Mouse (Mus musculus) intestine, postnatal 0 days (tissue): ENCODE data around the gene 2610507B11Rik. TPM values are rescaled to one million over a fixed set of nuclear protein-coding genes. Genes with fewer than 3 reads are reported as not detected.
"Not testable (repeated sequence)": the region's sequence is repeated elsewhere in the genome, so short reads cannot be mapped to it uniquely, and the experiment has no call there.

Experiments used
- ATAC-seq: fragments of 200-750 bp; cut with Nextera tagmentation; 2 replicates; pipeline ENCODE4 v1.8.0; 2017; ENCODE audit warnings: mild to moderate bottlenecking, moderate TSS enrichment, moderate library complexity
- H3K27ac ChIP-seq: fragments of 300-500 bp; sonication (generic); 2 replicates; pipeline ENCODE4 v1.5.1; 2014; ENCODE audit warnings: mild to moderate bottlenecking, low read depth, low read length, moderate library complexity
- H3K27me3 ChIP-seq: fragments of 300-500 bp; sonication (generic); replicated peaks from 2 replicates; pipeline ENCODE4 v1.6.1; 2014; ENCODE audit warnings: low read length, mixed read lengths; ENCODE audit not compliant: control insufficient read depth, insufficient read depth
- H3K36me3 ChIP-seq: fragments of 300-500 bp; sonication (generic); 2 replicates; pipeline ENCODE4 v1.6.1; 2014; ENCODE audit warnings: mild to moderate bottlenecking, moderate library complexity; ENCODE audit not compliant: control insufficient read depth, insufficient read depth
- H3K4me1 ChIP-seq: fragments of 300-500 bp; sonication (generic); replicated peaks from 2 replicates; pipeline ENCODE4 v1.6.1; 2014; ENCODE audit warnings: antibody characterized with exemption, low read length, mixed read lengths; ENCODE audit not compliant: control insufficient read depth, insufficient read depth
- H3K4me2 ChIP-seq: fragments of 300-500 bp; sonication (generic); replicated peaks from 2 replicates; pipeline ENCODE4 v1.6.1; 2014; ENCODE audit warnings: low read depth, mild to moderate bottlenecking, moderate library complexity
- H3K4me3 ChIP-seq: fragments of 300-500 bp; sonication (generic); 2 replicates; pipeline ENCODE4 v1.5.1; 2014; ENCODE audit warnings: low read depth, low read length
- H3K9ac ChIP-seq: fragments of 300-500 bp; sonication (generic); 2 replicates; pipeline ENCODE4 v1.6.1; 2014; ENCODE audit warnings: mild to moderate bottlenecking, low read depth, low read length
- H3K9me3 ChIP-seq: fragments of 300-500 bp; sonication (generic); 2 replicates; pipeline ENCODE4 v1.6.1; 2016; ENCODE audit warnings: mixed run types; ENCODE audit not compliant: control insufficient read depth
- CTCF ChIP-seq: sonication (generic); IDR thresholded peaks from 2 replicates; pipeline ENCODE4 v1.5.1; 2016; ENCODE audit warnings: low read depth, mild to moderate bottlenecking, control low read depth, antibody characterized with exemption, moderate library complexity
- WGBS: fragments of 180-500 bp; shearing (Covaris S2); extraction: QIAGEN DNeasy Blood & Tissue Kit; methylation state at CpG from one replicate; pipeline ENCODE4 v1.1.7; 2014; 5-methylcytosine and 5-hydroxymethylcytosine counted together
- polyA plus RNA-seq: library from polyadenylated mRNA; unstranded; fragments of >200 nt; fragmentation: Nextera tagmentation; extraction: Ambion mirVana; gene quantifications from 2 replicates; pipeline ENCODE4 v1.2.1, GENCODE M21; 2015

Gene 2610507B11Rik
- polyA plus RNA-seq, 1 experiment from 2014 or later = 49.9 TPM

DNA sequence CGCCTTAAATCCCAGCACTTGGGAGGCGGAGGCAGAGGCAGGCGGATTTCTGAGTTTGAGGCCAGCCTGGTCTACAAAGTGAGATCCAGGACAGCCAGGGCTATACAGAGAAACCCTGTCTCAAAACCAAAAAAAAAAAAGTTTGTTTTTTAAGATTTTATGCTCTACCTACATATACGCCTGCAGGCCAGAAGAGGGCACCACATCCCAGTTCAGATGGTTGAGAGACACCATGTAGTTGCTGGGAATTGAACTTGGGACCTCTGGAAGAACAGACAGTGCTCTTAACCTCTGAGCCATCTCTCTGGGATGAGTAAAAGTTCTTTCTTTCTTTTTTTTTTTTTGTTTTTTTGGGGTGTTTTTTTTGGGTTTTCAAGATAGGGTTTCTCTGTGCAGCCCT lies 14.6 kb downstream of the 2610507B11Rik start:
- not testable (repeated sequence) for H3K4me3 ChIP-seq, H3K27ac ChIP-seq, H3K9me3 ChIP-seq, ATAC-seq, H3K4me1 ChIP-seq, H3K27me3 ChIP-seq, H3K4me2 ChIP-seq, H3K9ac ChIP-seq
- TF ChIP-seq CTCF = peak; percentile 53
- peaks cover 97% of the 10 kb centered on the region for H3K36me3 ChIP-seq
- WGBS = 96% methylated on average over 4 of the region's 4 CpGs

- H3K27me3 ChIP-seq = no peaks in the 10 kb centered on the region
- H3K9me3 ChIP-seq = no peaks in the 10 kb centered on the region
- no peak overlapping the region for H3K27ac ChIP-seq
- TF ChIP-seq CTCF = no peak
- no peak for ATAC-seq
- no peak overlapping the region for H3K4me3 ChIP-seq
- no peak overlapping the region for H3K9ac ChIP-seq
- H3K36me3 ChIP-seq = peaks cover 96% of the 10 kb centered on the region
- no peak overlapping the region for H3K4me2 ChIP-seq
- H3K4me1 ChIP-seq = no peaks in the 10 kb centered on the region
- WGBS = 65% methylated on average over 7 of the region's 7 CpGs
Measured at GRCm38 (mm10) chr11:78278853-78279252, 17.3 kb downstream of the 2610507B11Rik start.

DNA sequence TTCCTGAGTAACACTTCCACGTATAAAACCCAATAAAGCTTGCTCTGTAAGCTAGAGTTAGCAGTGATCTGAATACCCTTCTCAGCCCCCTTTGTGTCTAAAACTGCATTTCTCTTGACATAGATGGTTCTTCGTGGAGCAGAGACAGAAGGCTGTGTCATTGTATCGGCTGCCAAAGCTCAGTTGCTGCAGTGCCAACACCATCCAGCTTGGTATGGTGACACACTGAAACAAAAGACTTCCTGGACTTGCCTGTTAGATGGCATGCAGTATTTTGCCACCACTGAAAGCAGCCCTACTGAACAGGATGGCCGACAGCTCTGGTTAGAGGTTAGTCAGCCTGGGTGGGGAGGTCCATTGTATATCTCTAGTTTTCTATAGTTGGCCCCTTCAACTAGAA lies 18.0 kb downstream of the 2610507B11Rik start:
- Histone ChIP-seq H3K9me3 (no peaks in the 10 kb centered on the region), H3K4me1 (no peaks in the 10 kb centered on the region), H3K27me3 (no peaks in the 10 kb centered on the region), H3K9ac (no peak overlapping the region), H3K4me2 (no peak overlapping the region), H3K27ac (no peak overlapping the region), H3K36me3 (peaks cover 96% of the 10 kb centered on the region), H3K4me3 (no peak overlapping the region)
- ATAC-seq = no peak
- WGBS = 91% methylated on average over 4 of the region's 4 CpGs
- TF ChIP-seq CTCF = no peak

- H3K9me3 ChIP-seq = no peaks in the 10 kb centered on the region
- H3K4me1 ChIP-seq = no peaks in the 10 kb centered on the region
- ATAC-seq = peak; percentile 44; the same call in 1 of the 2 replicates
- no peak overlapping the region for H3K4me2 ChIP-seq
- H3K27ac ChIP-seq = peak overlapping the region; percentile 1; the same call in 1 of the 2 replicates
- H3K4me3 ChIP-seq = no peak overlapping the region
- 52% methylated on average over 7 of the region's 7 CpGs for WGBS
- H3K9ac ChIP-seq = no peak overlapping the region
- H3K36me3 ChIP-seq = peaks cover 80% of the 10 kb centered on the region
- H3K27me3 ChIP-seq = no peaks in the 10 kb centered on the region
- no peak for TF ChIP-seq CTCF
Measured at GRCm38 (mm10) chr11:78289146-78289763, 27.7 kb downstream of the 2610507B11Rik start.

DNA sequence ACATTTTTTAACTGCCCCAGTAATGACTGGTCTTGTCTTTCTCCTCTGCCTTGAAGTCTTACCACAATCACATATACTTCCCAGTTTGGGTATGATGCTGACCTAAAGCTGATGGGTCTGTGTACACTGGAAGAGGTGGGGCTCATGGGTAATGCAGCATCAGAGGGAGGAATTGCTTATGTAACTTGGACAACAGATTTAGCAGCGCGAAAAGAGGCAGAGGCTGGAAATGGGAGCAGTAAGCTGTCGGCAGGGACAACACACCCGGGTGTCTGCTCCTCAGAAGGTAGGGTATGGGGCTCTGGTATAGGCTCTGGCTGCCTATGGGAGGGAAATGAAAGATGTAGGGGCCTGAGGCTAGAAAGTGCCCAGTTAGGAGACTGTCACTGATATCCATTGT lies 29.1 kb downstream of the 2610507B11Rik start, which contains the start of gene BC030499:
Gene BC030499, plus strand, starts transcription at position 188 of the 400 bp plus-strand sequence.
- no peak within 1 kb of the TSS for H3K4me3 ChIP-seq
- no peak within 1 kb of the TSS for H3K9ac ChIP-seq
- H3K9me3 ChIP-seq = no peaks in the 10 kb centered on the region
- H3K36me3 ChIP-seq = peaks cover 66% of the 10 kb centered on the region
- H3K4me2 ChIP-seq = no peak within 1 kb of the TSS
- no peak within 1 kb of the TSS for H3K27ac ChIP-seq
- ATAC-seq = no peak
- H3K27me3 ChIP-seq = no peaks in the 10 kb centered on the region
- TF ChIP-seq CTCF = no peak
- H3K4me1 ChIP-seq = no peaks in the 10 kb centered on the region
- WGBS = 93% methylated on average over 4 of the region's 4 CpGs

GRCm38 (mm10) chr11:78294585-78294984 lies 33.0 kb downstream of the 2610507B11Rik start:
- TF ChIP-seq CTCF = no peak
- no peak overlapping the region for H3K9ac ChIP-seq
- 78% methylated on average over 6 of the region's 6 CpGs for WGBS
- no peaks in the 10 kb centered on the region for H3K27me3 ChIP-seq
- 0 out of 2 replicates have a peak, but pooled peaks have one; percentile 33 for ATAC-seq
- H3K27ac ChIP-seq = no peak overlapping the region
- H3K4me1 ChIP-seq = no peaks in the 10 kb centered on the region
- no peak overlapping the region for H3K4me3 ChIP-seq
- H3K36me3 ChIP-seq = peaks cover 28% of the 10 kb centered on the region
- no peaks in the 10 kb centered on the region for H3K9me3 ChIP-seq
- no peak overlapping the region for H3K4me2 ChIP-seq
